Mouse (Mus musculus) layer of hippocampus, postnatal 25 days (tissue): Measurements from ENCODE around the gene Wwtr1. TPM values are rescaled to one million over a fixed set of nuclear protein-coding genes. Genes with fewer than 3 reads are reported as not detected.
A peak's percentile ranks its signal among the peaks of the same experiment; 100 is the strongest.

ENCODE experiments used
- DNase-seq, 2 experiments: peaks; one replicate each; pipeline ENCODE4 v3.0.0; 2022; ENCODE audit warnings: mixed read lengths in 2 of 2, low spot score in 1 of 2; ENCODE audit errors: extremely low spot score in 1 of 2
- microRNA-seq, 2 experiments: library from miRNA; unstranded; fragments of <30 nt; microRNA quantifications; one replicate each; pipeline ENCODE4 v1.2.0; 2021
- total RNA-seq, 2 experiments: library from RNA; stranded (reverse); gene quantifications; 2 replicates each; pipeline ENCODE4 v1.2.3; 2021

The Wwtr1 gene
- total RNA-seq, 2 experiments from 2014 or later: 14.4 to 14.7 TPM

DNA sequence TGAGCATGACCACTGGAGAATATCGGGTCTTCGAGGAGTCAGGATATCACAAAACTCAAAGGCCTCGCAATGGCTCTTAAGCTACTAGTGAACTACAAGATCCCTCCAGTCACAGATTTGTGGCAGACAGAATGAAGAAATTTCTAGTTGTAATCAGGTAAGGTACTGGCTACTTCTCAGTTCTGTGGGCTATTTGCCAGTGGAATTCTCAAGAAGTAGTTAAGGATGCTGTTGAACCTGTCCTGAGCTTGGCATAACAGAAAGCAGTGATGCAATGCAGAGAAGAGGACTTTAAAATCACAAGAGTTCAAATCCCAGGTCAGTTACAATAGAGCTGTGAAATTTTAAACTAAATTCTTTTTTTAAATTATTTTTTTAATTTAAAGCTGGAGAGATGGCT is 106.4 kb downstream of the Wwtr1 start:
- DNase-seq: no peak

DNA sequence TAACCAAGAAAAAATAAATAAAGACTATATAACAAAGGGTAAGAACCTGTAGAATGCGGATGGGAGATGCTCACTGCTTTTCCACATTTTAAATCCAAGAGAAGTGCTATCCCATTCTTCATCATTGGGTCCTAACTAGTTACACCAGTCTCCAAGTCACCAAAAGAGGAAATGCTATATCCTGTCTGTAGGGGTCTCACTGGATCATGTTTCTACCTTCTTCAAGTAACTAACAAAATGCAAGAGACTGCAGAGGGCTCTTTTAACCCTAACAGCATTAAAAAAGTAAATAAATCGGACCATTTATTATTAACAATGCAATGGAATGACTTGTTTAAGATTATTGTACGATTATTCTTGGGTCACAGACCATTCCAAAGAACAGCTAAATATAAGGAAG is 109.4 kb downstream of the Wwtr1 start:
- DNase-seq: no peak

DNA sequence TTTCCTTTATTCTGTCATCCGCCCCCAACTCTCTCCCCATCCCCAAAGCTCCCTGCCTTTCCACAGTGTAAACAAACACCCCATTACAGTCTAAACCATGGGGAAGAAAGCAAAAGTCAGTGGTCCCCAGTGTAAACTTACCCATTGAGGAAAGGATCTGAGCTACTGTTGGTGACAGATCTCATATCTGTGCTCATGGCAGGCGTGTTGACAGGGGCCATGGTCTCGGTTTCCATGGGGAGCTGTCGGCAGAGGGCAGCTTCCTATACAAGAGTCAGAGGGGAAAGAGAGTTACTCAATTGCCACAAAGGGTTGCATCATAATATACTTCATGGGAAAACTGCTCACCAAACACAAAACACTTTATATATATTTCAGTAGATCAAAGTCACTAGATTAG is 112.4 kb downstream of the Wwtr1 start:
- DNase-seq: no peak

DNA sequence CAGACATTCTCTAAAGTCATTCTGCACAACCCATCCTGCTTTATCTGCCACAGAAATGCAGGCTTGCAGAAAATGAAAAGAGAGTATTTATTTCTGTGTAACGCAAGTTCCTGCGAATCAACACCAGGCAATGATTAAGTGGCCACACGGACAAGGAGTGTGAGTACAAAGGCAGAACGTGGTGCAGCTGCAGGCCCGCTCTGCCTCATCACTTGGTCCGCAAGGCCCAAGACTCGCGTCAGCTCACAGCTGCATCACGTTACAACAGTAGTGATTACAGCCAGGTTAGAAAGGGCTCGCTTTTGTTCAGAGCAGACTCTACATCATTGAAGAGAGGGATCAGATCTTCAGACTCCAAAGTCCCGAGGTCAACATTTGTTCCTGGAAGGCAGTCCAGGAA is 117.1 kb downstream of the Wwtr1 start:
- DNase-seq: no peak

DNA sequence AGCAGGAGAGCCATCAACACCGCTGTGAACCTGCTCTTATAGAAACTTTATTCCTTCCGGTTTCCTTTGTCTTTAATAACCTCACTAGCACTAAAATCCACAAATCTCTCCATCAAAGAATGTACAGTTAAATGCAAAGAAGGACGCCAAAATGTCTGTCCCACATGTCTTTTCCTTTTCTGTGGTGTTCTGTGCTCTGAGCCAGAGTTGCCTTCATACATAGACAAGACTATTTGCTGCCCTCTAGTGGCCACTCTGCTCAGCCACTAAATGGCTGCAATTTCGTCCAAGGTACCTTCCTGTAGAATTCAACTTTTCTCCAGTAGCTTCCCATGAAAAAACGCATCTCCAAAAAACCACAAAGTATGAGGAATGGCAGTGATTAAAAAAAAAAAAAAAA is 127.3 kb downstream of the Wwtr1 start:
- DNase-seq: peak; percentile 21 to 78

DNA sequence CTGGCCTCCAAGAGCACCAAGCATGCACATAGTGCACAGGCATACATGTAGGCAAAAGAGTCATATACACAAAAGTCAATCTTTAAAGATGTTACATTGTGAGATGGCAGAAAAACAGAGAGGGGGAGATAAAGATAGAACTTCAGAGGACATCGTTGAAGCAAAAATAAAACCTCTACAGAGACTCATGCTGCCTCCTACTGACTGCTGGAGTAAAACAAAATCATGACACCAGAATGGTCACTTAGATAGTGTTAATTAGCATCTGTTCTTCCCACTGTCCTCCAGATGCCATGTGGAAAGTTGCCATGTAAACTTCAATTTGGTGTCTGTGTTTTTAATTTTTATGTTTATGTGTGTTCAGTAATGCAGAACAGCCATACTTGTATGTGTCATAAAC is 127.8 kb downstream of the Wwtr1 start:
- DNase-seq: no peak

DNA sequence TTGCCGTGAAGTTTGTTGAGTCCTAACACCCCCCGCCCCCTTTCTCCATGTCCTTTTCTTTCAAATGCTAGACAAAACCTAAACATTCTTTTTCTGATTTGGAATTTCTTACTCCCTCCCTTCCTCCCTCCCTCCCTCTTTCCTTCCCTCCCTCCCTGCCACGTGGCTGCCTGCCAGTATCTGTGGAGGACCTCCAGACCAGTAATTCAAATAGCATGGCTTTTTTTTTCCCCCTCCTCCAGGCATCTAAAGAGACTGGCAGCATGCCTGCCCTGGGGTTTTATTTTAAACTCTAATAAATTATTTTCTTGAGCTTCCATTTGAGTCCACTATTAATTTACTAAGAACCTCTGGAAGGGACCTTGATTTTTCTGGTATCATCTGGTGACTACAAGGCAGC is 130.0 kb downstream of the Wwtr1 start:
- DNase-seq: no peak

DNA sequence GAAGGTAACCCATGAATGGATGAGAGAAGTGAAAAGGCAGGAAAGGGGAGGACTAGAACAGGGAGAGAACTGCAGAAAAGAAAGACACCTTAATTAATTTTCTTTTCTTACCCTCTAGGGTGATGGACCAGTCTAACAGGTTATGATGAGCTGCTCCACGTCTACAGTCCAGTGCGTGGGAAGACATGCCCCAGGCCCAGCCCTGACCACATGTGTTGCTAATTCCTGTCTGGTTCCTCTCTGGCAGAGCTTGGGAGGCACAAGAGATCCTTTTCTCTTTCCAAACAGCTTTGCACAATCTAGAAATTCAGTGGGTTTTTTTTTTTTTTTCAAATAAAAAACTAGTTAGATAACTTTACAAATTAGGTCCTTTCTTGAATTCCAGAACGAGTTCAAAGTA is 134.8 kb downstream of the Wwtr1 start:
- no peak for DNase-seq

DNA sequence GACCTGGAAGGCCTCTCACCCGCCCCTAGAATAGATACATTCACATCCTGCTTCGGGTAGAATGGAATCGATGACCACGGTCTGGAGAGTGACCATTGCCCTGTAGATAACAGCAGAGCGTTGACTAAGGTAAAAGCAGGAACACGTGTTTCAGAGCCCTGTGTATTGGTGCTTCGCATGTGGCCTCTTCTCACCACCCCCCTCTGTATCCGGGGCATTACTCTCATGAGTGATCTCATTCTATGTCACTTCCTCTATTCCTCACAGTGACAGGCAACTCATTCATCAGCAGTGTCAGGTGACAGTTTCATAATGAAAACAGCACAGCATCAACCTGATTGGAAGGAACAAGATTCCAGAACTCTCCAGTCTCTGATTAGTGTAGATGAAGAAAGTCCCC is 140.3 kb downstream of the Wwtr1 start:
- DNase-seq: no peak

DNA sequence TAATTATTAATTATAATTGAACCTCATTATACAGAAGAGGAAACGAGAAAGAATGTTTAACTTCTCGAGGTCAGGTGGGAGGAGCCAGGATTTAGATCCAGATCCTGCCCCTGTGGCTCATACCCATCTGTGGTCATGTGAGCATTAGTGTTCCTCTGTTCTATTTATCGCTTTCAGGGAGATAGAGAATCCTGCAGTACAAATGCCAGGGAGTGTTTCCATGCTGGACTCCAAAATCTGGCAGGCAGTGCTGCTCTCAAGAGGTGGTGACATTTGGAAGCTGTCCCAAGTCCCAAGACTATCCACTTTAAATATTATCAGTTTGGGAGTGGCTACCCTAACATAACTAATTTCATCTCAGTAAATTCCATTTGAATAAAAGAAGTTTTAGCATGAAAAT is 144.0 kb downstream of the Wwtr1 start:
- DNase-seq: no peak

DNA sequence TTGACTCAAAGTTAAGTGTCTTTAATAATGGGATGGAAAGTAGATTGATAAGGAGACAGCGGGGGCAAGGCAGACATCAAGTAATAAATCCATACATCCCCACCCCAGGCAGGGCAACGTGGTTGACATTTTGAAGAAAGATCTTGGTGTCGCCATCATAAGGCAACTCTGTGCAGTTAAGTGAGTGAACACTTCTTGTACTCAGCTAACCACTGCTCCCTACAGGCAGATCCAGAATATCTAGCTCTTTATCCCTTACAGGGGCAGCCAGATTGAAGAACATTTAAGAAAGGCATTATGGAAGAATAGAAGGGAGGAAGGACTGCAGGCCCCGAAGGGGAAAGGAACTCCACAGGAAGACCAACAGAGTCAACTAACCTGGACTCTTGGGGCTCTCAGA is 146.2 kb downstream of the Wwtr1 start:
- DNase-seq: no peak

DNA sequence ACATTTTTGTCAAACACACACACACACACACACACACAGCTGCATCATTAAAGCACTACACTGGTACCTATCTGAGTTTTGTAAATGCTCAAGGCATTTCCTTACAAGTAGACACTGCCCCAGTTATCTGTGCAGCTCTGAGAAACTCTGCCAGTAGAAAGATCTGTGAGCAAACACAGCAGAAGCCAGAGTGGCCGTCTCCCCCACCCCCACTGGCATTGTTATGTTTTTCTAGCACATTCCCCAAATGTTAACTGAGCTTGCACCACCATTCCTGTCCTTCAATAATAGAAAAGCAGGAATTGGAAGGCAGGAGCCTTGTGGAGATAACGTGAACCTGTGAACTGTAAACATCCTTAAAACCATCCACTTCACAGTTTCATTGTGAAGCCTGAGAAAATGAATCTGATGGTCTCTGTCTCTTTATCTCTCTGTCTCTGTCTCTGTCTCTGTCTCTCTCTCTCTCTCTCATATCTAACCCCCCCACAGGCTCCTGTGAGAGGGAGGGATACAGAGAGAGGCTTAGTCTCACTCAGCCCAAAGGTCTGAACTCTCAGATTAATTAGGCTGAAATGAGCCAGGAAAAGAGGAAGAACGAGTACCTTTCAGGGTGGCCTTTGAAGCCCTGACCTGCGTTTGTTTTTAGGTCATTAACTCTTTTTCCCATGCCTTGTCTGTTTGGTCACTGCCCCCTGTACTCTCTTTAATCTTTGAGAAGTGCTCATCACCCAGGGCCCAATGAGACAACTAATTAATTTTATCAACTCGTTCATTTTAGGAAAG is 146.8 kb downstream of the Wwtr1 start:
- no peak for DNase-seq

DNA sequence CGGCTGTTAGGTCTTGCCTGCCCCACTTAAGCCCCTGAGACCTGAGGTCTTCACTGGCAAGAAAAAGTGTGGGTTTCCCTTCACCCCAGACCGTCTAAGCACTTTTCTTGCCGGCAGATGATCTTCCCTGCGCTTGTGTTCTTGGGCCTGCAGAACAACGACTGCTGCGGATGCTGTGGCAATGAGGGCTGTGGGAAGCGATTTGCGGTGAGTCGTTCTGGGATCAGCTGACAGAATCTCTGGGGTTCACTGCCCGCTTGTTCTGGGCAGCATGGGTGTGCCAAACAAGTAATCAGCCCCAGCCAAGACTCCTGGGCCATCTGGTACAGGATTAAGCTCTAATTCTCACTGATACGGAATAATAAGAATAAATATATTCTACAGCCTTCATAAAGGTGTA is 149.4 kb downstream of the Wwtr1 start:
- no peak for DNase-seq

DNA sequence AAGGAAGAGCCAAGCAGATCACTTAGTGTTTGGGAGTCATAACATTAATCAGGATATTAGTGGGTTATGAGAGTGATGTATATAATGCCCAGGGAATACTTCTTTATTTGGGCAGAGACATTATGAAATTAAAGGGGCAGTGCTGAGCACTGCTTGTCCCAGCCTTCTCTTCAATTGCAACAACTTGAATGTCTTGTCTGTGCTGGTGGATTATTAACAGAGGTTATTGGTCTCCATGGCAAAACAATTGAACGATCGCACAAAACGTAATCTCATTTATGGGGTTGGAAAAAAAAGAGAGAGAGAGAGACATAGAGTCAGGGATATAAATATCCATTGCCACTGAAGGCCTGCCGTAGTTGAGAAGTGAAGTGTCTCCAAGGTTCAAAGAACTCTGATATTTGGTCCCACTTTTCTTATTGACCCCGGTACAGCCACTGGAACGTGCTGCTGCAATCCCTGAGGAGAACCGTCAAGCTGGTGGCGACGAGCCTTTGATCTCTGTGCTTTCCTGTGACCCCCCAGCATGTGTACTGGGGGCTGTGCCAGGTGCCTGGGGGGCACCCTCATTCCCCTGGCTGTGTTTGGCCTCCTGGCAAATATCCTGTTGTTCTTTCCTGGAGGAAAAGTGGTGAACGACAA is 150.5 kb downstream of the Wwtr1 start, which contains the start of gene Tm4sf4:
TSS of gene Tm4sf4 (plus strand) at position 226 of the 642 bp plus-strand sequence.
- DNase-seq: no peak

DNA sequence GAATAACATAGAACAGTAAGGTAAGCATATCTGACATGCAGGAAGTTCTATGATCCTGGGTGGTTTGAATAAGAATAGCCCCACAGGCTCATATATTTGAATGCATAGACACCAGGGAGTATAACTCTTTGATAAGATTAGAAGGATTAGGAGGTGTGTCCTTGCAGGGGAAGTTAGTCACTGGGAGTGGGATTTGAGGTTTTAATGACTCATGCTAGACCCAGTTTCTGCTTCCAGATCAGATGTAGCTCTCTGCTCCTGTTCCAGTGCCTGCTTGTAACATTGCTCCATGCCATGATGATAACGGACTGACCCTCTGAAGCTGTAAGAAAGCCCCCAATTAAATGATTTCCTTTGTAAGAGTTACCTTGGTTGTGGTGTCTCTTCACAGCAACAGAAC is 155.1 kb downstream of the Wwtr1 start:
- no peak for DNase-seq

DNA sequence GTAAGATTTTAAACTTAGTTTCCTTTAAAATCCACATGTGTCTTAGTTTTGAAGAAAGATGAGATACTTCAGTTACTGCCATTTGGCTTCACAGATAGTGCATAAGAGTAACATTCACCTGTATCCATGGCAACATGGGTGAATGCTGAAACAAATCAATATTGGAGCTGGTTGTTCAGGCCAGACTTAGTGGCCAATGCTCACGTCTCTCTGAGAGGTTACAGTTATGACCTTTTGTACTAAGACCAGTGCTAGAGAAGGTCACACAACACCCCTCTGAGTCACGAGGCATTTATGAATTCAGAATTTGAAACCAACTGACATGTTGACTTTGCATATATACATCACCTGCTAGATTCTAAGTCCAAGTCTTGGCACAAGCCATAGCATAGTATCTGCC is 155.5 kb downstream of the Wwtr1 start:
- no peak for DNase-seq

DNA sequence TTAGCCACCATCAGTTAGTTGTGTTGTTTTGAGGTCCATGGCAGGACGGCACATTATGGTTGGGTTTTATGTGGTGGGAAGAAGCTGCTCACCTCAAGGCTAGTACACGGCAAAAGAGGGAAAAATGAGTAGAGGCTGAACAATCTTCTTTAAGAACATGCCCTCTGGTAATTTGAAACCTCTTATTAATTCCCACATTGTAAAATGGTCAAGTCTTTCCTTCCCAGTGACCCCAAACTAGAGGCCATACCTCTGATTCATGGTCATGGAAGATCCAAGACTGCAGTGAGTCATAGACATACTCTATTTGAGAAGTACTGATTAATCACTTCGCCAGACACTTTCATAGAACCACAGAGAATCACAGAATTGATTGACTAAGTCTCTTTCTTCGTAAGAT is 164.2 kb downstream of the Wwtr1 start:
- DNase-seq: no peak

Small RNA genes within 50 kb of the gene (microRNA-seq; reads per million reads assigned to microRNA genes)
- 0 reads per million in 2 experiments for gene Mir6377

Other genes starting within 250 kb of the Wwtr1 start
- gene Tm4sf4, start 150.6 kb downstream of the Wwtr1 start, total RNA-seq: not detected
- 10 to 100 TPM; 19.5 to 21.6 TPM for gene Commd2, start 75.8 kb upstream of the Wwtr1 start, total RNA-seq
- gene Ankub1, start 116.9 kb upstream of the Wwtr1 start, total RNA-seq: 1 to 10 TPM; 1.2 to 1.4 TPM
- gene Rnf13, start 160.2 kb upstream of the Wwtr1 start, total RNA-seq: 100 to 1,000 TPM in 1 of 2 experiments, 10 to 100 TPM in 1; 98.7 to 101 TPM